Mouse (Mus musculus): ENCODE data around the gene Crtc1.
A peak's percentile ranks its signal among the peaks of the same experiment; 100 is the strongest.

Gene Crtc1

GRCm38 (mm10) chr8:70343696-70344095 lies 95.7 kb downstream of the Crtc1 start:
- DNase-seq, result peak; percentile 67

- no peak for DNase-seq
Observed at GRCm38 (mm10) chr8:70343076-70343475, 96.3 kb downstream of the Crtc1 start.

- DNase-seq, result peak; percentile 78
Observed at GRCm38 (mm10) chr8:70342007-70342406, 97.4 kb downstream of the Crtc1 start.

- peak; percentile 78 for DNase-seq
Observed at GRCm38 (mm10) chr8:70340659-70341058, 98.7 kb downstream of the Crtc1 start.

- no peak for DNase-seq
Observed at GRCm38 (mm10) chr8:70338931-70339330, 100.4 kb downstream of the Crtc1 start.

GRCm38 (mm10) chr8:70332878-70333202 lies 106.5 kb downstream of the Crtc1 start:
- peak; percentile 49 for DNase-seq

All from cerebellum, adult 9-11 months (tissue).